Mouse (Mus musculus) hindbrain, embryonic 10.5 days (tissue): ENCODE data around the gene Dld. TPM values are rescaled to one million over a fixed set of nuclear protein-coding genes. Genes with fewer than 3 reads are reported as not detected.
A peak's percentile ranks its signal among the peaks of the same experiment; 100 is the strongest.

Experiments
- DNase-seq: peaks from one replicate; pipeline ENCODE4 v3.0.0-alpha.2; 2017; ENCODE audit warnings: low spot score
- H3K27ac ChIP-seq: fragments of 300-500 bp; sonication (generic); 2 replicates; pipeline ENCODE4 v1.5.1; 2016; ENCODE audit warnings: mild to moderate bottlenecking, moderate library complexity
- H3K27me3 ChIP-seq: fragments of 300-500 bp; sonication (generic); 2 replicates; pipeline ENCODE4 v1.6.1; 2016; ENCODE audit warnings: mild to moderate bottlenecking; ENCODE audit not compliant: poor library complexity, insufficient read depth, severe bottlenecking
- H3K36me3 ChIP-seq: fragments of 300-500 bp; sonication (generic); 2 replicates; pipeline ENCODE4 v1.6.1; 2016; ENCODE audit warnings: mild to moderate bottlenecking, moderate library complexity
- H3K4me1 ChIP-seq: fragments of 300-500 bp; sonication (generic); replicated peaks from 2 replicates; pipeline ENCODE4 v1.6.1; 2016; ENCODE audit warnings: mild to moderate bottlenecking
- H3K4me3 ChIP-seq: fragments of 300-500 bp; sonication (generic); 2 replicates; pipeline ENCODE4 v1.5.1; 2016; ENCODE audit warnings: mild to moderate bottlenecking, moderate library complexity
- H3K9me3 ChIP-seq: fragments of 300-500 bp; sonication (generic); 2 replicates; pipeline ENCODE4 v1.6.1; 2016; ENCODE audit warnings: mild to moderate bottlenecking, moderate library complexity
- WGBS: fragments of 180-500 bp; shearing (Covaris S2); methylation state at CpG from one replicate; pipeline ENCODE4 v1.1.7; 2016; 5-methylcytosine and 5-hydroxymethylcytosine counted together
- polyA plus RNA-seq: library from polyadenylated mRNA; unstranded; fragments of >200 nt; fragmentation: Nextera tagmentation; extraction: Ambion mirVana; gene quantifications from 2 replicates; pipeline ENCODE4 v1.2.1, GENCODE M21; 2016

The Dld gene
- polyA plus RNA-seq, 1 experiment from 2014 or later = 115 TPM

DNA sequence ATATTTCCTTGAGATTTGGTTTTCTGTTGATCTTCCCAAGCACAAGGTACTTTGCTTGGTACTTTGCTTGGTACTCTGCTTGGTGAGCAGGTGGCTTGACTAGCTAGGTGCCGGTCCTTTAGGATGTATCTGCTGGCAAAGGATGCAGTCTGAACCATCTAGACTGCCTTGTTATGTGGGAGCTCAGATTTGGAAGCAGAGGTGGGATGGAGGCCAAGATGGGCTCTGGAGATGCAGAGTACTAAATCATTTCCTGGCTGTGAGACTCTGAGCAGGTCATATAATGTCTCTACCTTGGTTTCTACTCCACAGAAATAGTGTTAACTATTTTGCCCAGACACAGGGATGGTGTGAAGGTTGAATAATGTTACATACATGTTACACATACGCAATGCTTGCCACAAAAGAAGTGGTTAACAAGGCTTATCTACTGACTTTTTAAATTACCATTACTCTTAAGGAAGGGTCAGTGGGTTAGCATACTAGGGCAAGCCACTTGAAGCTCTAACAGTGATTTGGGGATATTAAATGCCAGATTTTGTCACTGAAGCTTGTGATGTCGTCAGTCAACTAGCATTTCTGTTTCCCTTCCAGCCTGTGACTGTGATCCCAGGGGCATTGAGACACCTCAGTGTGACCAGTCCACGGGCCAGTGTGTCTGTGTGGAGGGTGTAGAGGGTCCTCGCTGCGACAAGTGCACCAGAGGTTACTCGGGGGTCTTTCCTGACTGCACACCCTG lies 33.4 kb downstream of the Dld start:
- Histone ChIP-seq H3K4me3 (no peak overlapping the region), H3K36me3 (peaks cover 8% of the 10 kb centered on the region; the same call in 1 of the 2 replicates), H3K9me3 (no peaks in the 10 kb centered on the region), H3K27me3 (no peaks in the 10 kb centered on the region), H3K27ac (no peak overlapping the region), H3K4me1 (no peaks in the 10 kb centered on the region)
- WGBS = 91% methylated on average over 7 of the region's 7 CpGs
- no peak for DNase-seq

DNA sequence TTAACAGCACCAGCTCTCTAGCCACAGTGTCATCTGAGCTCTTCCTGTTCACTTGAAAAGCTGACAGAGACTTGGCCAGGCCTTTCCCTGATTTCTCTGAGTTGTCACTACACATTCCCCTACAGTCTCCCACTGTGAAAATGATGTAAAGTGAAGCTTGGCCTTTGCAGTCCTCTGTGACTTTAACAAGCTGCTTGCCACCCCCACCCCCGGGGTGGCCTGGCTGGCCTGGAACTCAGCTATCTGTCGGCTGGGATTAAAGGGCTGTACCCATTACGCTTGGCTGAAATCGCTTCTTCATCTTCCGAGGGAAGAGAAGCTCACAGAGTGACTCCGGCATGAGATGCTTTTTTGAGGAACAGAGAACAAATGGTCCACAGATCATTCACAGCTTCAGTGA lies 35.3 kb downstream of the Dld start:
- Histone ChIP-seq H3K27ac (no peak overlapping the region), H3K36me3 (peaks cover 11% of the 10 kb centered on the region; the same call in 1 of the 2 replicates), H3K4me1 (peaks cover 1% of the 10 kb centered on the region), H3K4me3 (no peak overlapping the region), H3K27me3 (no peaks in the 10 kb centered on the region), H3K9me3 (no peaks in the 10 kb centered on the region)
- 75% methylated on average over 6 of the region's 6 CpGs for WGBS
- no peak for DNase-seq

DNA sequence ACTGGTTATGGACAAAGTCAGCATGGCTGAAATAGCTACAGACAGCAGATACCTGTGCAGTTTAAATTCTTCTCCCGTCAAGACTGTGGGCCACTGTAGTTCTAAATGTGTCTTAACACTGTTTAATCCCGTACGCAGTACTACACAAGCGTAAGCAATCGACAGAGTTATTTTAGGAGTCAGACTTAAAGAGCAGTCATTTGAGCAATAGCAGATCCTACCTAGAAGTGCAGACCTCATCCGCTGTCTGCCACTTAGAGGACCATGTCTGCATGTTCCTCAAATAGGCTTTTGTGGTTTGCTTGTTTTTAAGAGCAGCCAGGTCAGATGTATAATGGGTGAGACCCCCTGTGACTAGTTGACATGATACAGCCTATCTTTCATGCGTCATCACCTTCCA lies 36.9 kb downstream of the Dld start:
- WGBS = 94% methylated on average over 7 of the region's 7 CpGs
- Histone ChIP-seq H3K9me3 (no peaks in the 10 kb centered on the region), H3K36me3 (peaks cover 11% of the 10 kb centered on the region; the same call in 1 of the 2 replicates), H3K27ac (no peak overlapping the region), H3K4me1 (peaks cover 18% of the 10 kb centered on the region), H3K27me3 (no peaks in the 10 kb centered on the region), H3K4me3 (no peak overlapping the region)
- DNase-seq = no peak

DNA sequence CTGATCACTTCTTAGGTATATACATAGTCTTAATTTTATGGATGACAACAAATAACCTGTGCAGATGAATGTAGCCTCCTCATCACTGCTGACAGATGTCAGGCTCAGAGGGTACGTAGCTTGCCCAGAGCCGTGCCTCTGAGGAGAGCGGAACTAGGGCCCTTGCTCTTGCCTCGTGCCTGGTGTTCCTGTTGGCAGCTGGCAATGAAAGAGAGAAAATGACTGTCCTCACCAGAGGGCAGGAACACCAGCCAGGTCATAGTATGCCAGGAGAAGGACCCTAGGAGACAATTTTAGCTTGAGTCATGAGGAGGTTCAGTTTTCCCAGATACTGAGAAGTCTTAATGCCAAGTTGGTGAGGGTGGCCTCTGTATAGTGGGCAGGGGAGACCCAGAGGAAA lies 38.1 kb downstream of the Dld start:
- H3K36me3 ChIP-seq = peaks cover 12% of the 10 kb centered on the region; the same call in 1 of the 2 replicates
- H3K9me3 ChIP-seq = no peaks in the 10 kb centered on the region
- H3K27me3 ChIP-seq = no peaks in the 10 kb centered on the region
- 94% methylated on average over 4 of the region's 4 CpGs for WGBS
- no peak for DNase-seq
- peaks cover 22% of the 10 kb centered on the region for H3K4me1 ChIP-seq
- no peak overlapping the region for H3K27ac ChIP-seq
- no peak overlapping the region for H3K4me3 ChIP-seq

DNA sequence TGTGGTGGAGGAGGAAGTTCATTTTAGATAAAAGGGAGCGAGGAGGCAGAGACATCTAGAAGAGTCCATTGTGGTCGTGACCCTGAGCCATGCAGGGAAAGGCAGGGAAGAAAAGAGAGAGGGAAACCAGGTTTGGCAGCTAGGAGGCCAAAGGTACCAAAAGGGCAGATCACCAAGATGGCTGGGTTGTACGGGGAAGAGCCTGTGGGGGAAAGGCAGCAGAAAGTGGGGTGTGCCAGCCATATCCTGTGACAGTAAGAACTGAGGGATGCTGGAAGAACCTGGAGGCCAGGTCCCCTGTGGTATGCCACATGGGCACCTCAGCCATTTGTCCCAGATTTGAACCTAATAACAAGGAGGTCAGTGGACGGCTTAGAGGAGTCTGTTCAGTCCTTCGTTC lies 39.0 kb downstream of the Dld start:
- Histone ChIP-seq H3K27me3 (no peaks in the 10 kb centered on the region), H3K4me3 (no peak overlapping the region), H3K27ac (no peak overlapping the region), H3K36me3 (peaks cover 17% of the 10 kb centered on the region; the same call in 1 of the 2 replicates), H3K9me3 (no peaks in the 10 kb centered on the region), H3K4me1 (peaks cover 22% of the 10 kb centered on the region)
- WGBS = 88% methylated on average over 5 of the region's 5 CpGs
- no peak for DNase-seq

DNA sequence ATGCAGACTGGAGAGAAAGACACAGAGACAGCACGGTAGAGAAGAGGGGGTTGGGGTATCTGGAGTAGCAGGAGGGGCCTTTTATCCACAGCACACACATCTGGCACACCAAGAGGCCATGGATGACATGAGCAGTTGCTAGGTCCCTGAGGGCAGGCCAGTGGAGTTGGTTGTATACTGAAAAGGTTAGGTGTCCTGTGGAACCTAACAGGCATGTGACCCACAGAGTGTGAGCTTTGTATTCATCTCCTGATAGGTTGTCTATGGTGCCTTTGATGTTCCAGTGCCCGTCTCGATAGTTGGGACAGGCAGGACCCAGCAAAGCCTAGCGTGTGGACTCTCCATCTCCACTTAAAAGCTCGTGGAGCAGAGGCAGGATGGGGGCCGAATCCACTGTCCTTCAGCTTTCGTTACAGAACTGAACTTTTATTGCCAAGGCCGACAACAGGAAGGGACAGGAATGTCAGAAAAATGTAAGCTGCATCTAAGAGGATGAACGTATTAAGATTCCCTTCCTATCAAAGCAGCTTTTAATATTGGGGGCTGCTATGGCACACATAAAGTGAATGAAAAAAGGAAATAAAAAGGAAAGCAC lies 39.5 kb downstream of the Dld start:
- Histone ChIP-seq H3K36me3 (peaks cover 22% of the 10 kb centered on the region; the same call in 1 of the 2 replicates), H3K4me1 (peaks cover 22% of the 10 kb centered on the region), H3K9me3 (no peaks in the 10 kb centered on the region), H3K27ac (no peak overlapping the region), H3K27me3 (no peaks in the 10 kb centered on the region), H3K4me3 (no peak overlapping the region)
- 82% methylated on average over 9 of the region's 9 CpGs for WGBS
- no peak for DNase-seq

DNA sequence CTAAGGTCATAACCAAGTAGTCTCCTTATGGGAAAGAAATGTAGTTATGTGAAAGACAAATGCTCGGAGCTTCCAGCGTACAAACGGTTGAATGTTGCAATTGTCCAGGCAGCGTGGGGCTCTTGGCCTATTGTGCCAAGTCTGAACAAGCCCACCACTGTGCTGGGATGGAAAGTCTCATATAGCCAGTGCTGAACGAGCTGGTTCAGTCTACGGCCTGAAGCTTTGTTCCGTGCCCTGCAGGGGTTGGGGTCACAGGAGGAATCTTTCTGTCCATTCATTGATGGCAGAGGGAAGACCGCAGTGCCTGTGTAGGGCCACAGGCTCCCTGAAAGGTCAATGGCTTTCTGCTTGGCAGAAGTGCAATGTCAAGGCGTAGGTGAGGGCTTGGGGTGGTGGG lies 40.6 kb downstream of the Dld start:
- H3K27me3 ChIP-seq = no peaks in the 10 kb centered on the region
- peak; percentile 58 for DNase-seq
- H3K9me3 ChIP-seq = no peaks in the 10 kb centered on the region
- H3K4me3 ChIP-seq = no peak overlapping the region
- H3K4me1 ChIP-seq = peaks cover 22% of the 10 kb centered on the region
- peaks cover 22% of the 10 kb centered on the region; the same call in 1 of the 2 replicates for H3K36me3 ChIP-seq
- peak overlapping the region; percentile 36; the same call in 1 of the 2 replicates for H3K27ac ChIP-seq
- WGBS = 30% methylated on average over 9 of the region's 9 CpGs

DNA sequence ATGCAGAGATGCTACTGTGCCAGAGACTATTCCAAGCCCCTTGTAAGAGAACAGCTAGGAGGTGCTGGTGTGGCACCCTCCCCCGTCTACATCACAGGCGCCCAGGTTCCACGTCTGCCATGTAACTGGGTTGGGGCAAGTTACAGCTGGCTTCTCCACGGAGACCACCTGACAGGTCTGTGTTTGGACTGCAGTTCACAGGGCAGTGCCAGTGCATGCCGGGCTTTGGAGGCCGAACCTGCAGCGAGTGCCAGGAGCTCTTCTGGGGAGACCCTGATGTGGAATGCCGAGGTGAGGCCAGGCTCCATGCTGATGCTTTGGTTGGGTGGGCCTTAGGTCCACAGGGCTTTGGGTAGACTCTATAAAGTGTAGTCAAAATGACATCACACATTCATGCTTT lies 43.5 kb downstream of the Dld start:
- peaks cover 16% of the 10 kb centered on the region for H3K36me3 ChIP-seq
- peaks cover 22% of the 10 kb centered on the region for H3K4me1 ChIP-seq
- DNase-seq = no peak
- no peaks in the 10 kb centered on the region for H3K9me3 ChIP-seq
- no peaks in the 10 kb centered on the region for H3K27me3 ChIP-seq
- 91% methylated on average over 8 of the region's 8 CpGs for WGBS
- H3K4me3 ChIP-seq = no peak overlapping the region
- no peak overlapping the region for H3K27ac ChIP-seq

DNA sequence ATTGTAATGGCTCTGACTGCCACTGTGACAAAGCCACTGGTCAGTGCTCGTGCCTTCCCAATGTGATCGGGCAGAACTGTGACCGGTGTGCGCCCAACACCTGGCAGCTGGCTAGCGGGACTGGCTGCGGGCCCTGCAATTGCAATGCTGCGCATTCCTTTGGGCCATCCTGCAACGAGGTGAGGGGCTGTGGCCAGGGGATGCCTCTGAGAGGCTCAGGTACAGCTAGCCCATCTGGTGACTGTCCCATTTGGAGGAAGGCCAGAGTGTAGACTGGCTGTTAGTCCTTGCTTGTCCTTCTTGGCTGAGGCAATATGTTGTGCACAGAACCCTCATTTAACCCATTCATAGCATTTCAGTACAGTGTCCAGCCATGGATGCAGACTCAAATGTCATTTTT lies 44.2 kb downstream of the Dld start:
- 94% methylated on average over 8 of the region's 8 CpGs for WGBS
- no peak overlapping the region for H3K4me3 ChIP-seq
- DNase-seq = no peak
- H3K9me3 ChIP-seq = no peaks in the 10 kb centered on the region
- H3K27ac ChIP-seq = no peak overlapping the region
- H3K27me3 ChIP-seq = no peaks in the 10 kb centered on the region
- peaks cover 15% of the 10 kb centered on the region for H3K36me3 ChIP-seq
- peaks cover 22% of the 10 kb centered on the region for H3K4me1 ChIP-seq

DNA sequence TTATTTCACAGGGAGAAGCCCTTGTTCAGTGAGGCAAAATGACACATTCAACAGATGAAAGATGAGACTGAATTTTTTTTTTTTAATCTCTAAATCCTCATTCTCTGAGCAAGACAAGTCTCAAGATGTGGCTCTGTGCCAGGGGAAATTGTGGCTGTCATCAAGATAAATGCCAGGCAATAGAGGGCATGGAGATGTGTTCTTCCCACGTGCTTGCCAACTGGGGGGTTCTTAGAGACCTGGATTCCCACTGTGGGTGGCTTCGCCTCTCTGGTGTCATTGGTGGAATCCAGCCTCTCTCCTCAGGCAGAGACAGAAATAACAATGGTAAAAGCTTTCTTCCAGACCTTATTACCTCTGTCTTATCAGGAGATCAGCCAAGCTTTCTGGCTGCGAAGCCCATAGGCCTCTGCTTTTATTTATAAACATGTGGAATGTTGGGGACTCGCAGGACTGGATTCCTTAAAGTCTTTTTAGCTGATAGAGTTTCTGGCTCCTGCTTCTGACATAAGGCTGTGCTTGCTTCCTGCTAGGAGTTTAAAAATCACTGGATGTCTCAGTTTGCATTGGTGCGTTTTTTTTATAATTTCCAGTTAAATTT lies 45.1 kb downstream of the Dld start:
- Histone ChIP-seq H3K4me1 (peaks cover 22% of the 10 kb centered on the region), H3K27me3 (no peaks in the 10 kb centered on the region), H3K36me3 (peaks cover 15% of the 10 kb centered on the region), H3K4me3 (no peak overlapping the region), H3K9me3 (no peaks in the 10 kb centered on the region), H3K27ac (no peak overlapping the region)
- 89% methylated on average over 5 of the region's 5 CpGs for WGBS
- DNase-seq = no peak

DNA sequence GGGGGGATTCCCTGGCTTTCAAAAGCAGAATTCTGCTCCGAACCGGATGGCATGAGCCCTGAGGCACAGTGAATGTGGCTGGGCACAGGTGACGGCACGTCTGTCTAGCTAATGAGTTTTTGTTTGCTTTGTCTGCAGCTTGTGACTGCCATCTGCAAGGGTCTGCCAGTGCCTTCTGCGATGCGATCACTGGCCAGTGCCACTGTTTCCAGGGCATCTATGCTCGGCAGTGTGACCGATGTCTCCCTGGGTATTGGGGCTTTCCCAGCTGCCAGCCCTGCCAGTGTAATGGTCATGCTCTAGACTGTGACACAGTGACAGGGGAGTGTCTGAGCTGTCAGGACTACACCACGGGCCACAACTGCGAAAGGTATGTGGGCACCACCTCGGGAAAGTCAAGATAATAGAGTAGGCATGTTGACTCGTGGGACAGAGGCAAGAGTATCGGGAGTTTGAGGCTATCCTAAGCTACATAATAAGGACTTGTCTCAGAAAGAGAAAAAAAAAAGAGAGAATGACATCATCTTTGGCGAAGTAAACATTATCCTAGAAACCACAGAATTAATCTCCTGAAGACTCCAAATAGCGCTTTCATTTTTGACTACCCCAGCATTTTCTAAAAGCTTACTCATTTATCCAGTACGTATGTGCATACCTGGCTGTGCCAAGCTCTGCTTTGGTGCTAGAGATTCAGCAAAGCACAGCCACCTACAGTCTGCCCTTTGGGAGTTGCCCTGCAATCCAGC lies 48.3 kb downstream of the Dld start:
- H3K4me1 ChIP-seq = no peaks in the 10 kb centered on the region
- H3K4me3 ChIP-seq = no peak overlapping the region
- no peaks in the 10 kb centered on the region for H3K27me3 ChIP-seq
- DNase-seq = no peak
- no peaks in the 10 kb centered on the region for H3K9me3 ChIP-seq
- H3K36me3 ChIP-seq = peaks cover 23% of the 10 kb centered on the region
- H3K27ac ChIP-seq = no peak overlapping the region
- 94% methylated on average over 16 of the region's 16 CpGs for WGBS

DNA sequence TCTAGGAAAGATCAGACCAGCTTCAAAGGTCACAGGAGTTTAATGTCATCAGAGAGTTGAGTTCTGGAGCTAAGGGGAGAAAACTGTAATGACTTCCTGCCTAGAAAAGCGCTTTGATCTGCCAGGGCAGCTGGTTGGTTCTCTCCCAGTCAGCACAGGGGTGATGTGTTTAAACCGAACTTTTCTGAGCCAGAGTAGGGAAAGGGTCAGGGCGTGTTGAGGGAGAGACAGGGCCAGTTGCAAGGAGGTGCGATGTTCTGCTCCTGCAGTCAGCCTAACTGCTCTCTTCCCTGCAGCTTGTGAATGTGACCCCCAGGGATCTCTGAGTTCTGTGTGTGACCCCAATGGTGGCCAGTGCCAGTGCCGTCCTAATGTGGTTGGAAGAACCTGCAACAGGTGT lies 49.0 kb downstream of the Dld start:
- Histone ChIP-seq H3K4me3 (no peak overlapping the region), H3K36me3 (peaks cover 22% of the 10 kb centered on the region), H3K27me3 (no peaks in the 10 kb centered on the region), H3K9me3 (no peaks in the 10 kb centered on the region), H3K4me1 (peaks cover 3% of the 10 kb centered on the region; the same call in 1 of the 2 replicates), H3K27ac (no peak overlapping the region)
- WGBS = 80% methylated on average over 5 of the region's 5 CpGs
- DNase-seq = no peak
